Mouse (Mus musculus) urinary bladder, postnatal 10 days (tissue): ENCODE measurements around the gene Col23a1.

Experiments used
- DNase-seq: peaks from one replicate; pipeline ENCODE4 v3.0.0; 2022; ENCODE audit warnings: low spot score

The Col23a1 gene

GRCm38 (mm10) chr11:51485775-51486464, 196.2 kb downstream of the Col23a1 start:
- no peak for DNase-seq

- no peak for DNase-seq
Observed at GRCm38 (mm10) chr11:51488813-51489212, 199.1 kb downstream of the Col23a1 start.

- DNase-seq = no peak
Observed at GRCm38 (mm10) chr11:51493421-51493820, 203.7 kb downstream of the Col23a1 start.

GRCm38 (mm10) chr11:51494178-51494577, 204.5 kb downstream of the Col23a1 start:
- DNase-seq = no peak

- DNase-seq = no peak
Observed at GRCm38 (mm10) chr11:51499776-51500175, 210.1 kb downstream of the Col23a1 start.

GRCm38 (mm10) chr11:51502431-51502851, 212.7 kb downstream of the Col23a1 start:
- no peak for DNase-seq

- DNase-seq = no peak
Observed at GRCm38 (mm10) chr11:51504946-51505345, 215.2 kb downstream of the Col23a1 start.

- DNase-seq = no peak
Observed at GRCm38 (mm10) chr11:51508053-51508452, 218.3 kb downstream of the Col23a1 start.

GRCm38 (mm10) chr11:51509211-51509610, 219.5 kb downstream of the Col23a1 start:
- DNase-seq = no peak

GRCm38 (mm10) chr11:51513019-51513418, 223.3 kb downstream of the Col23a1 start:
- no peak for DNase-seq

- no peak for DNase-seq
Observed at GRCm38 (mm10) chr11:51515346-51515745, 225.6 kb downstream of the Col23a1 start.

- DNase-seq = no peak
Observed at GRCm38 (mm10) chr11:51518100-51518499, 228.4 kb downstream of the Col23a1 start.

- no peak for DNase-seq
Observed at GRCm38 (mm10) chr11:51518585-51518984, 228.9 kb downstream of the Col23a1 start.

GRCm38 (mm10) chr11:51521440-51521839, 231.7 kb downstream of the Col23a1 start:
- no peak for DNase-seq

- no peak for DNase-seq
Observed at GRCm38 (mm10) chr11:51523215-51523614, 233.5 kb downstream of the Col23a1 start.

GRCm38 (mm10) chr11:51523625-51524024, 233.9 kb downstream of the Col23a1 start:
- DNase-seq = no peak

GRCm38 (mm10) chr11:51526631-51527161, 237.0 kb downstream of the Col23a1 start:
- no peak for DNase-seq

GRCm38 (mm10) chr11:51533128-51533533, 243.4 kb downstream of the Col23a1 start:
- no peak for DNase-seq

GRCm38 (mm10) chr11:51534314-51534713, 244.6 kb downstream of the Col23a1 start:
- no peak for DNase-seq

GRCm38 (mm10) chr11:51538388-51538787, 248.7 kb downstream of the Col23a1 start:
- DNase-seq = no peak

- no peak for DNase-seq
Observed at GRCm38 (mm10) chr11:51538919-51539758, 249.4 kb downstream of the Col23a1 start.

- DNase-seq = peak; percentile 88
Observed at GRCm38 (mm10) chr11:51539759-51540282, 250.1 kb downstream of the Col23a1 start.

GRCm38 (mm10) chr11:51542424-51542823, 252.7 kb downstream of the Col23a1 start:
- no peak for DNase-seq
